Mouse (Mus musculus) C2C12 (cell line): ENCODE data around the gene Racgap1. TPM values are rescaled to one million over a fixed set of nuclear protein-coding genes. Genes with fewer than 3 reads are reported as not detected.

Source experiments
- H3K27me3 ChIP-seq: one replicate; pipeline ENCODE4 v1.6.1; 2011; ENCODE audit not compliant: control insufficient read depth, insufficient read depth, insufficient read length
- H3K36me3 ChIP-seq: one replicate; pipeline ENCODE4 v1.6.1; 2011; ENCODE audit not compliant: control insufficient read depth, insufficient read depth
- H3K4me3 ChIP-seq: one replicate; pipeline ENCODE4 v1.5.1; 2011; ENCODE audit warnings: mild to moderate bottlenecking, control low read depth; ENCODE audit not compliant: poor library complexity, insufficient read depth, severe bottlenecking
- H3K79me2 ChIP-seq: one replicate; pipeline ENCODE4 v1.6.1; 2011; ENCODE audit not compliant: control insufficient read depth, insufficient read depth
- H3K79me3 ChIP-seq: one replicate; pipeline ENCODE4 v1.6.1; 2011; ENCODE audit warnings: low read depth, control low read depth
- H3ac ChIP-seq: one replicate; pipeline ENCODE3; 2011; ENCODE audit warnings: low read depth; ENCODE audit not compliant: control insufficient read depth, insufficient read length
- CEBPB ChIP-seq: IDR thresholded peaks from one replicate; pipeline ENCODE4 v1.6.1; 2011; ENCODE audit warnings: low read depth, mild to moderate bottlenecking, control low read depth, moderate library complexity
- CTCF ChIP-seq: IDR thresholded peaks from one replicate; pipeline ENCODE4 v1.5.1; 2011; ENCODE audit not compliant: control insufficient read depth, insufficient read depth, insufficient read length
- FOSL1 ChIP-seq: IDR thresholded peaks from one replicate; pipeline ENCODE4 v1.8.0; 2011; ENCODE audit warnings: mild to moderate bottlenecking, low read length; ENCODE audit not compliant: poor library complexity, insufficient read depth, severe bottlenecking
- MAX ChIP-seq: IDR thresholded peaks from one replicate; pipeline ENCODE4 v1.6.1; 2011; ENCODE audit warnings: mild to moderate bottlenecking, control low read depth
- MYOD1 ChIP-seq: IDR thresholded peaks from one replicate; pipeline ENCODE4 v1.6.1; 2011; ENCODE audit warnings: low read depth; ENCODE audit not compliant: control insufficient read depth, insufficient read length
- MYOG ChIP-seq: IDR thresholded peaks from one replicate; pipeline ENCODE4 v1.6.1; 2011; ENCODE audit not compliant: control insufficient read depth, insufficient read length; ENCODE audit errors: extremely low read depth
- USF1 ChIP-seq: IDR thresholded peaks from one replicate; pipeline ENCODE4 v1.6.1; 2011; ENCODE audit warnings: low read depth, mild to moderate bottlenecking, control low read depth, moderate library complexity
- polyA plus RNA-seq: library from polyadenylated mRNA; unstranded; fragments of >200 nt; fragmentation: generic; extraction: Trizol; gene quantifications from one replicate; pipeline ENCODE4 v1.2.1, GENCODE M21; 2012; ENCODE audit warnings: missing spikeins

Racgap1 gene
- polyA plus RNA-seq, 1 experiment = 175 TPM

GRCm38 (mm10) chr15:99642622-99643021 lies 8.8 kb downstream of the Racgap1 start:
- no peaks in the 10 kb centered on the region for H3K27me3 ChIP-seq
- H3K79me2 ChIP-seq = peaks cover 80% of the 10 kb centered on the region
- peaks cover 68% of the 10 kb centered on the region for H3K79me3 ChIP-seq
- no peak overlapping the region for H3K4me3 ChIP-seq
- H3K36me3 ChIP-seq = peaks cover 60% of the 10 kb centered on the region
- TF ChIP-seq CTCF = no peak
- TF ChIP-seq CEBPB = no peak
- TF ChIP-seq FOSL1 = no peak
- TF ChIP-seq USF1 = no peak
- no peak for TF ChIP-seq MAX
- H3ac ChIP-seq = no peak overlapping the region

GRCm38 (mm10) chr15:99638124-99638485 lies 13.4 kb downstream of the Racgap1 start:
- TF ChIP-seq FOSL1 (no peak), USF1 (no peak), MYOG (no peak), MYOD1 (no peak), CEBPB (no peak), CTCF (no peak), MAX (no peak)
- Histone ChIP-seq H3K79me2 (peaks cover 43% of the 10 kb centered on the region), H3K36me3 (peaks cover 97% of the 10 kb centered on the region), H3K4me3 (no peak overlapping the region), H3K79me3 (peaks cover 23% of the 10 kb centered on the region), H3ac (no peak overlapping the region), H3K27me3 (no peaks in the 10 kb centered on the region)

GRCm38 (mm10) chr15:99637405-99638123 lies 13.9 kb downstream of the Racgap1 start:
- peaks cover 17% of the 10 kb centered on the region for H3K79me3 ChIP-seq
- H3K4me3 ChIP-seq = no peak overlapping the region
- H3K36me3 ChIP-seq = peaks cover 97% of the 10 kb centered on the region
- peaks cover 38% of the 10 kb centered on the region for H3K79me2 ChIP-seq
- no peak overlapping the region for H3ac ChIP-seq
- TF ChIP-seq USF1 (no peak), MYOD1 (no peak), CTCF (no peak), MAX (no peak), MYOG (no peak), CEBPB (no peak), FOSL1 (no peak)
- H3K27me3 ChIP-seq = no peaks in the 10 kb centered on the region

GRCm38 (mm10) chr15:99634702-99635101 lies 16.8 kb downstream of the Racgap1 start:
- Histone ChIP-seq H3K79me2 (peaks cover 19% of the 10 kb centered on the region), H3K4me3 (no peak overlapping the region), H3K27me3 (no peaks in the 10 kb centered on the region), H3ac (no peak overlapping the region), H3K79me3 (no peaks in the 10 kb centered on the region), H3K36me3 (peaks cover 97% of the 10 kb centered on the region)
- TF ChIP-seq MYOG = no peak
- TF ChIP-seq CEBPB = no peak
- TF ChIP-seq USF1 = no peak
- TF ChIP-seq FOSL1 = no peak
- TF ChIP-seq MAX = no peak
- no peak for TF ChIP-seq CTCF
- TF ChIP-seq MYOD1 = no peak

GRCm38 (mm10) chr15:99631618-99632017 lies 19.8 kb downstream of the Racgap1 start:
- no peak overlapping the region for H3ac ChIP-seq
- peaks cover 10% of the 10 kb centered on the region for H3K79me2 ChIP-seq
- H3K36me3 ChIP-seq = peaks cover 96% of the 10 kb centered on the region
- no peak for TF ChIP-seq CTCF
- TF ChIP-seq MYOD1 = no peak
- no peak for TF ChIP-seq USF1
- TF ChIP-seq MYOG = no peak
- no peak overlapping the region for H3K4me3 ChIP-seq
- peaks cover 1% of the 10 kb centered on the region for H3K79me3 ChIP-seq
- no peaks in the 10 kb centered on the region for H3K27me3 ChIP-seq

GRCm38 (mm10) chr15:99622063-99622462 lies 29.4 kb downstream of the Racgap1 start:
- peaks cover 78% of the 10 kb centered on the region for H3K36me3 ChIP-seq
- no peaks in the 10 kb centered on the region for H3K79me3 ChIP-seq
- no peaks in the 10 kb centered on the region for H3K79me2 ChIP-seq
- TF ChIP-seq CEBPB = no peak
- TF ChIP-seq MYOD1 = no peak
- TF ChIP-seq MYOG = no peak
- TF ChIP-seq USF1 = no peak
- no peak for TF ChIP-seq FOSL1
- no peak for TF ChIP-seq MAX
- no peak for TF ChIP-seq CTCF
- no peak overlapping the region for H3K4me3 ChIP-seq
- H3ac ChIP-seq = no peak overlapping the region
- H3K27me3 ChIP-seq = no peaks in the 10 kb centered on the region
